Mouse (Mus musculus) ES-E14 (cell line): ENCODE data around the gene Galnt3. TPM values are rescaled to one million over a fixed set of nuclear protein-coding genes. Genes with fewer than 3 reads are reported as not detected.

ENCODE experiments used
- DNase-seq: peaks from one replicate; pipeline ENCODE4 v3.0.0-alpha.2; 2013; ENCODE audit warnings: low read depth, low spot score
- H3K27ac ChIP-seq: 2 replicates; pipeline ENCODE4 v1.5.1; 2012; ENCODE audit warnings: low read depth, mild to moderate bottlenecking, low read length, moderate library complexity, mixed read lengths; ENCODE audit not compliant: poor library complexity, insufficient read depth, severe bottlenecking
- H3K36me3 ChIP-seq: 2 replicates; pipeline ENCODE4 v1.6.1; 2012; ENCODE audit warnings: mild to moderate bottlenecking, low read length, moderate library complexity, mixed read lengths; ENCODE audit not compliant: control insufficient read depth, poor library complexity, insufficient read depth, severe bottlenecking
- H3K4me1 ChIP-seq, 2 experiments: fragments of 150-350 bp in 1 of 2; sonication (generic) in 1 of 2; 2 replicates each; pipeline ENCODE4 v1.6.1; 2012; ENCODE audit warnings: low read length in 2 of 2, mild to moderate bottlenecking in 1 of 2, mixed read lengths in 1 of 2; ENCODE audit not compliant: control insufficient read depth in 2 of 2, insufficient read depth in 2 of 2, poor library complexity in 1 of 2
- H3K4me3 ChIP-seq, 2 experiments: fragments of 150-350 bp in 1 of 2; sonication (generic) in 1 of 2; 2 replicates each; pipeline ENCODE4 v1.5.1; 2012; ENCODE audit warnings: low read length in 2 of 2, low read depth in 1 of 2, mild to moderate bottlenecking in 1 of 2, mixed read lengths in 1 of 2; ENCODE audit not compliant: insufficient read depth in 1 of 2, poor library complexity in 1 of 2, severe bottlenecking in 1 of 2
- H3K9ac ChIP-seq: 2 replicates; pipeline ENCODE4 v1.6.1; 2012; ENCODE audit warnings: low read depth, mild to moderate bottlenecking, low read length, mixed read lengths; ENCODE audit not compliant: poor library complexity, insufficient read depth, severe bottlenecking
- H3K9me3 ChIP-seq: fragments of 150-350 bp; sonication (generic); 2 replicates; pipeline ENCODE4 v1.6.1; 2012; ENCODE audit warnings: low read depth, mild to moderate bottlenecking, low read length; ENCODE audit not compliant: control insufficient read depth, insufficient read depth
- CHD2 ChIP-seq: IDR thresholded peaks from 2 replicates; pipeline ENCODE4 v1.6.1; 2014; ENCODE audit warnings: mild to moderate bottlenecking, low read depth, low read length, inconsistent platforms
- HCFC1 ChIP-seq: IDR thresholded peaks from 2 replicates; pipeline ENCODE4 v1.6.1; 2012; ENCODE audit warnings: low read length, inconsistent platforms, borderline replicate concordance; ENCODE audit not compliant: insufficient read depth
- MAFK ChIP-seq: IDR thresholded peaks from 2 replicates; pipeline ENCODE4 v1.6.1; 2014; ENCODE audit warnings: mild to moderate bottlenecking, low read depth, low read length, inconsistent platforms; ENCODE audit not compliant: insufficient read depth
- ZC3H11A ChIP-seq: IDR thresholded peaks from 2 replicates; pipeline ENCODE4 v1.6.1; 2012; ENCODE audit warnings: low read depth, mild to moderate bottlenecking, inconsistent platforms, low read length, borderline replicate concordance
- ZNF384 ChIP-seq: IDR thresholded peaks from 2 replicates; pipeline ENCODE4 v1.6.1; 2012; ENCODE audit warnings: low read depth, low read length, inconsistent platforms
- in situ Hi-C, 2 experiments: fragments of 600-800 bp; cut with MboI; formaldehyde crosslinking; loops; one replicate each; pipeline ENCODE4 v1.15.1; 2025; ENCODE audit warnings: low sequenced_read_pairs in 2 of 2, inconsistent platforms in 1 of 2; ENCODE audit not compliant: unreplicated experiment in 2 of 2
- total RNA-seq: library from RNA; depleted of rRNA; stranded (reverse); fragments of 300-350 nt; gene quantifications from 2 replicates; pipeline ENCODE4 v1.2.3, GENCODE M21; 2012

Gene Galnt3
- total RNA-seq, 1 experiment: 2.4 TPM

DNA sequence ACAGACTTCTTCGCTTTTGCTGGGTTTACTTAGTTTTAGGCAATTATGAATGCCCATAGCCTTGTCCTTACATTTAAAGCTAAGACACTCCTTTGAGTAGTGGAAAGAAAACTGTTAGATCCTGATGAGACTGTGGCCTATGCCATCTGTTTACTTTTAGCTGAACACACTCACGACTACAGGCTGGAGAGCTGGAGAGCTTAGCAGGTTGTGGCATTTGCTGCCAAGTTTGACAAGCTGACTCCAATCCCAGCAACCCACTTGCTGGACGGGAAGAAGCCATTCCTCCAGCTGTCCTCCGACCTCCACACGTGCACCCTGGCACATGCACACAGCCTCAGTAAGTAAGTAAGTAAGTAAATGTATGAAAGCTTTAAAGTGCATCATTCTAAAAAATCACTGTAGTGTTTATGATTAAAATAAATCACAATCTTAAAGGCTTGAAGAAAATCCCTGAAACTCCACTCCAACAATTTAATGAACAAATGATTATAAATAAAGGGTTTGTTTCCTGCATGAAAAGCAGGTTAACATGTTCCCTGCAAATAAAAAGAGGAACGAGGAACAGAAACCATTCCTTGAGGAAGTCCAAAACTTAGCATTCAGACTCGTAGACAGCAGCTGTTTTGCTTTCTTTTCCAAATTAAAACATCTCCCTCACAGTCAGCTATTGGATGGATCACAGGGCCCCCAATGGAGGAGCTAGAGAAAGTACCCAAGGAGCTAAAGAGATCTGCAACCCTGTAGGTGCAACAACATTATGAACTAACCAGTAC lies 33.5 kb upstream of the Galnt3 start:
- no peaks in the 10 kb centered on the region for H3K4me1 ChIP-seq
- no peaks in the 10 kb centered on the region for H3K9me3 ChIP-seq
- H3K9ac ChIP-seq: no peak overlapping the region
- H3K27ac ChIP-seq: no peak overlapping the region
- no peak for TF ChIP-seq CHD2
- TF ChIP-seq ZC3H11A: no peak
- TF ChIP-seq MAFK: no peak
- no peak for TF ChIP-seq ZNF384
- H3K4me3 ChIP-seq: no peak overlapping the region
- in situ Hi-C loops: no loop called here
- no peak for DNase-seq
- no peaks in the 10 kb centered on the region for H3K36me3 ChIP-seq

DNA sequence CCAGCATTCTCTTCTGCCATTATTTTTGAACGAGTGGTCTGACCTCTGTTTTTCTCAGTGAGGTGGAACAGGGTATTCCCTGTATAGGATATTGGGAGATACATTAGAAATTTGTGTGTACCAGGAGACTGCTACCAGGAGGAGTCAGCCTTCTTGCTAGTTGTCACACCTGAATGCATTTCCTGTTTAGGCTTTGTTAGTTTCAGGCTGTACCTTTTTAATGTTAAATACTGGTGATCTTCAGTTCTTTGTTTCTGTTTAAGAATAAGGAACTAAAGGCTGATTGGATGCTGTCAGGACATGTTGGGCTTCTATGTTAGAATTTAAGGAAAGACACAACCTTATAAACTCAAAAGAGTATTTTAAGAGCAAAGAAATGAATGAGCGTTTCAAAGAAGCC lies 26.6 kb upstream of the Galnt3 start:
- Histone ChIP-seq H3K9ac (no peak overlapping the region), H3K36me3 (no peaks in the 10 kb centered on the region), H3K27ac (no peak overlapping the region; the same call in 1 of the 2 replicates), H3K9me3 (no peaks in the 10 kb centered on the region), H3K4me1 (no peaks in the 10 kb centered on the region), H3K4me3 (no peak overlapping the region)
- peak; percentile 8 for DNase-seq
- in situ Hi-C loops: no loop called here
- TF ChIP-seq CHD2 (no peak), ZNF384 (no peak), ZC3H11A (no peak), MAFK (no peak), HCFC1 (no peak)

DNA sequence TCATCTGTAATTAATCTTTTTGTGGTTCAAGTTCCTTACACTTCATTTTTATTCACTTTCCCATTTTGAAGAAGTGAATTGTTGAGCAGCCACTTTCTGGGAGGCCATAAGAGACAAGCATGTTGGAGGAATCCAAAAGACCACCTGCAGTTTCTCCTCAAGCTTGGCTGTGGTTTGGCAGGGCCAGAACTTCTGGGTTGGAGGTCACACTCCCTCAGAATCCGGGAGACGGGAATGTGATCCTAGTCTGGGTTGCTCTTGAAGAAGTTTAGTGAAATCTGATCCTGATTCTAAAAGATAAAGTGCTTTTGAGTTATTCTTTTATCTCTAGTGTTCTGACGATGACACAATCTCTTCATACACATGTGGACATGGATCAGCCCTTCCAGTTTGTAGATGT lies 25.7 kb upstream of the Galnt3 start:
- Histone ChIP-seq H3K9ac (no peak overlapping the region), H3K36me3 (no peaks in the 10 kb centered on the region), H3K27ac (no peak overlapping the region), H3K4me3 (no peak overlapping the region), H3K4me1 (no peaks in the 10 kb centered on the region), H3K9me3 (no peaks in the 10 kb centered on the region)
- no peak for TF ChIP-seq ZC3H11A
- TF ChIP-seq HCFC1: no peak
- TF ChIP-seq ZNF384: no peak
- no peak for TF ChIP-seq CHD2
- no peak for TF ChIP-seq MAFK
- DNase-seq: no peak
- in situ Hi-C loops: no loop called here

DNA sequence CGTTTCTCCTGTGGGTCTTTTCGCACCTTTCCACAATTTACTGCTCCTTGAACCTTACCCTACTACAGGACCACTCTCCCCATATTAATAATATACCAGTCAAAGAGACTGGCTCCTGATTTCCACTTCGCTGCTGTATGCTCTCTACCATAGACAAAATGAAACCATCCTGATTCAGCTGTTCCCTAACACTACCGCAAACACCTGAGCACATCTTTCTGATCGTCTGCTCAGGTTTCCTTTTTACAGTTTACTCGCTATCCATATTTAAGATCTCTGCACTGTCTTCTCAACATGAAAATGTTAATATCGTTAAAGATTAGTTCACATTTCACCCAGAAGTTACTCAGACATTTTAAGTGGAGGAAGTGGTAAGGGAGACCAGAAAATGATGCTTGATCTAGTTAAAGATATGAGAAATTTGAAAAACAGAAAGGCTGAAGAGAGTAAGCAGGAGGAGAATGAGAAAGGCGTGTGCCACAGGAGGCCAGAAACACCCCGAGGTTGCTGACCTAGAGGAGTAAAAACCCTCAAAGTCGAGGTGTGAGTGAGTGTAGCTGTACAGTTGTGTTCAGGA lies 23.9 kb upstream of the Galnt3 start:
- Histone ChIP-seq H3K36me3 (no peaks in the 10 kb centered on the region), H3K27ac (no peak overlapping the region), H3K4me3 (no peak overlapping the region), H3K4me1 (no peaks in the 10 kb centered on the region), H3K9ac (no peak overlapping the region), H3K9me3 (no peaks in the 10 kb centered on the region)
- in situ Hi-C loops: no loop called here
- TF ChIP-seq MAFK: no peak
- no peak for TF ChIP-seq ZC3H11A
- TF ChIP-seq CHD2: no peak
- no peak for DNase-seq

DNA sequence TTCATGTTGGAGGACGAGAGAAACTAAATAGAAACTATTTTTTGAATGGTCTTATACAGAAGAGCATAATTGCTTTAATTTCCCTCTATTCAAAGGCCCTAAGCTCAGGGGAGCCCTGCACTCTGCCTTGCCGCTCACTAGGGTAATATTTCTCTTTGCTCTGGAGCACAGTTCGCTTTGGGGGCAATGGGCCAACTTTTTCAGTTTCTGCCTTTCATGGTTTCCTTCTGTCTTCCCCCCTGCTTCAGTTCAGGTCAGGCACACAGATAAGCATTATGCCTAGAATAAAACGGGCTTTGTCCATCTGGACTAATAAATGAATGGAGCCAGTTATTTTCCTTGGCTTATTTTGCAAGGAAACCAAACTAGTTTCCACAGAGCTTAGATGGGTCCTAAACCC lies 21.7 kb upstream of the Galnt3 start:
- Histone ChIP-seq H3K4me1 (no peaks in the 10 kb centered on the region), H3K4me3 (no peak overlapping the region), H3K36me3 (no peaks in the 10 kb centered on the region), H3K9ac (no peak overlapping the region), H3K9me3 (no peaks in the 10 kb centered on the region), H3K27ac (no peak overlapping the region)
- in situ Hi-C loops: no loop called here
- TF ChIP-seq HCFC1 (no peak), ZNF384 (no peak), MAFK (no peak), ZC3H11A (no peak), CHD2 (no peak)
- DNase-seq: no peak
